Mouse (Mus musculus): Measurements from ENCODE around the gene Zfhx3. TPM values are rescaled to one million over a fixed set of nuclear protein-coding genes. Genes with fewer than 3 reads are reported as not detected.

Zfhx3 gene
- polyA plus RNA-seq, 1 experiment from 2014 or later, result 34.7 TPM

DNA sequence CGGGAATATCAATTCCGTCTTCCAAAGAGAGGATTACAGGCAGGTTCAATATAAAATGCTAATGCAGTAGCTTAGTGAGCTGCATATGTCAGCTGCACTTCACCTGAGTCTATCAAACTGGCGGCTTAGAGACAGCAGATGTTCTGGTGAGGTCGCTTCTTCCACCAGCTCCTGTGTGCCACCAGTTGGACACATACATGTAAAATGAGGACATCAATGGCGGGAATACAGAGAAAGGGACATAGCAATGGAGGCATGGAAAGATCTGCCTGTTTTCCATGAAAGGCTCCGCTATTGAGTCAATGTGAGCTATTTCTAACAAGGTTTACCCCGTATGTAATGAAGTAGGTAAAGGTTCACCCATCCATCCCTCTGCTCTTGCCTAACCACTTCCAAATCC lies 587.0 kb downstream of the Zfhx3 start:
- ATAC-seq (ENCODE audit: low FRiP score), result no peak
- Histone ChIP-seq H3K4me2 (replicated peaks) (no peak overlapping the region), H3K36me3 (replicated peaks; ENCODE audit: control insufficient read depth, insufficient read depth) (no peaks in the 10 kb centered on the region), H3K4me1 (replicated peaks; ENCODE audit: control insufficient read depth, insufficient read depth, low read length) (no peaks in the 10 kb centered on the region), H3K27ac (no peak overlapping the region), H3K4me3 (replicated peaks; ENCODE audit: low read length) (no peak overlapping the region), H3K9me3 (ENCODE audit: control insufficient read depth, low read length) (no peaks in the 10 kb centered on the region), H3K27me3 (ENCODE audit: control insufficient read depth, insufficient read depth, low read length) (no peaks in the 10 kb centered on the region; the same call in none of the 2 replicates), H3K9ac (no peak overlapping the region)
- 79% methylated on average over 7 of the region's 7 CpGs for WGBS
- DNase-seq (ENCODE audit: low spot score), result no peak

GRCm38 (mm10) chr8:108535121-108535876 lies 592.9 kb downstream of the Zfhx3 start:
- H3K4me2 ChIP-seq (replicated peaks), result peak overlapping the region; percentile 56
- WGBS, result 47% methylated on average over 16 of the region's 16 CpGs
- H3K9me3 ChIP-seq (ENCODE audit: control insufficient read depth, low read length), result no peaks in the 10 kb centered on the region
- DNase-seq (ENCODE audit: low spot score) (peak; percentile 53), ATAC-seq (ENCODE audit: low FRiP score) (peak; percentile 75; the same call in 1 of the 2 replicates)
- H3K27me3 ChIP-seq (ENCODE audit: control insufficient read depth, insufficient read depth, low read length), result no peaks in the 10 kb centered on the region; the same call in 1 of the 2 replicates
- peak overlapping the region; percentile 60 for H3K9ac ChIP-seq
- H3K27ac ChIP-seq, result peak overlapping the region; percentile 88
- H3K36me3 ChIP-seq (replicated peaks; ENCODE audit: control insufficient read depth, insufficient read depth), result no peaks in the 10 kb centered on the region
- peaks cover 31% of the 10 kb centered on the region; the same call in 1 of the 2 replicates for H3K4me1 ChIP-seq (replicated peaks; ENCODE audit: control insufficient read depth, insufficient read depth, low read length)
- peak overlapping the region; percentile 32 for H3K4me3 ChIP-seq (replicated peaks; ENCODE audit: low read length)

- H3K27me3 ChIP-seq (ENCODE audit: control insufficient read depth, insufficient read depth, low read length), result no peaks in the 10 kb centered on the region; the same call in 1 of the 2 replicates
- 57% methylated on average over 7 of the region's 7 CpGs for WGBS
- DNase-seq (ENCODE audit: low spot score) (peak; percentile 35), ATAC-seq (ENCODE audit: low FRiP score) (no peak)
- peak overlapping the region; percentile 56 for H3K4me2 ChIP-seq (replicated peaks)
- H3K27ac ChIP-seq, result peak overlapping the region; percentile 88
- H3K36me3 ChIP-seq (replicated peaks; ENCODE audit: control insufficient read depth, insufficient read depth), result no peaks in the 10 kb centered on the region
- H3K4me1 ChIP-seq (replicated peaks; ENCODE audit: control insufficient read depth, insufficient read depth, low read length), result peaks cover 31% of the 10 kb centered on the region; the same call in 1 of the 2 replicates
- peak overlapping the region; percentile 32 for H3K4me3 ChIP-seq (replicated peaks; ENCODE audit: low read length)
- H3K9me3 ChIP-seq (ENCODE audit: control insufficient read depth, low read length), result no peaks in the 10 kb centered on the region
- peak overlapping the region; percentile 60 for H3K9ac ChIP-seq
Observed at GRCm38 (mm10) chr8:108536186-108536585, 593.7 kb downstream of the Zfhx3 start.

- ATAC-seq (ENCODE audit: low FRiP score) (no peak), DNase-seq (ENCODE audit: low spot score) (peak; percentile 65)
- 33% methylated on average over 15 of the region's 15 CpGs for WGBS
- Histone ChIP-seq H3K4me1 (replicated peaks; ENCODE audit: control insufficient read depth, insufficient read depth, low read length) (peaks cover 31% of the 10 kb centered on the region; the same call in 1 of the 2 replicates), H3K27me3 (ENCODE audit: control insufficient read depth, insufficient read depth, low read length) (no peaks in the 10 kb centered on the region; the same call in 1 of the 2 replicates), H3K27ac (peak overlapping the region; percentile 88), H3K4me3 (replicated peaks; ENCODE audit: low read length) (peak overlapping the region; percentile 32), H3K9ac (peak overlapping the region; percentile 60), H3K36me3 (replicated peaks; ENCODE audit: control insufficient read depth, insufficient read depth) (no peaks in the 10 kb centered on the region), H3K4me2 (replicated peaks) (peak overlapping the region; percentile 56), H3K9me3 (ENCODE audit: control insufficient read depth, low read length) (no peaks in the 10 kb centered on the region)
Observed at GRCm38 (mm10) chr8:108536911-108537351, 594.5 kb downstream of the Zfhx3 start.

GRCm38 (mm10) chr8:108537686-108538551 lies 595.5 kb downstream of the Zfhx3 start:
- Histone ChIP-seq H3K4me3 (replicated peaks; ENCODE audit: low read length) (peak overlapping the region; percentile 32), H3K9ac (peak overlapping the region; percentile 60), H3K4me1 (replicated peaks; ENCODE audit: control insufficient read depth, insufficient read depth, low read length) (peaks cover 31% of the 10 kb centered on the region; the same call in 1 of the 2 replicates), H3K4me2 (replicated peaks) (peak overlapping the region; percentile 56), H3K9me3 (ENCODE audit: control insufficient read depth, low read length) (no peaks in the 10 kb centered on the region), H3K36me3 (replicated peaks; ENCODE audit: control insufficient read depth, insufficient read depth) (no peaks in the 10 kb centered on the region), H3K27me3 (ENCODE audit: control insufficient read depth, insufficient read depth, low read length) (no peaks in the 10 kb centered on the region), H3K27ac (peak overlapping the region; percentile 88)
- peak; percentile 72; the same call in 1 of the 2 replicates for ATAC-seq (ENCODE audit: low FRiP score)
- 39% methylated on average over 25 of the region's 25 CpGs for WGBS
- DNase-seq (ENCODE audit: low spot score), result peak; percentile 69

DNA sequence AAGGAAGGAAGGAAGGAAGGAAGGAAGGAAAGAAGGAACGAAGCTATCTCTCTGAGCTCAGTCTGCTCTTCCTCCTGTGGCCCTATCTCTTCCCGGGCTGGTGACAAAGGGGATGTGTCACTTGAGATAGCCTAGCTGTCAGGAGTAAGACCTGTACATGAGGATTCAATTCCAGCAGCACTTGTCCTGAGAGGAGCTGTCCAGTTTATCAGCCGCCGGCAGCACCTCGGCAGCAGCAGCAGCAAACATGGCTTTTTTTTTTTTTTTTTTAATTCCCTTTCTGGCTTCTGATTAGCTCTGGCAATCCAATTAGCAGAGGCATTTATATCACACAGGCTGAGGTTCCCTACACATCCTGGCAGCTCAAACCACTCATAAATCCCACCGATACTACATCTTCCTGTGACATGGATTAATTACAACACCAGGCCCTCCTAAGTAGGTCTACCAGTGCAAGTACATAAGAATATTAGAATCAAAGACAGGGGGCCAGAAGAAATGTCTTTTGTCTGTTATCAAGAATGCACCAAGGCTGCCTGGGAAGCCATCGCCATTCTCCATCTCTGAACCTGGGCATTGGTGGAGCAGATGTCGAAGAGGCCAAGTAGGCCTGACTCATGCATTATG lies 596.6 kb downstream of the Zfhx3 start:
- DNase-seq (ENCODE audit: low spot score) (no peak), ATAC-seq (ENCODE audit: low FRiP score) (no peak)
- peaks cover 31% of the 10 kb centered on the region; the same call in 1 of the 2 replicates for H3K4me1 ChIP-seq (replicated peaks; ENCODE audit: control insufficient read depth, insufficient read depth, low read length)
- H3K4me3 ChIP-seq (replicated peaks; ENCODE audit: low read length), result no peak overlapping the region
- H3K36me3 ChIP-seq (replicated peaks; ENCODE audit: control insufficient read depth, insufficient read depth), result no peaks in the 10 kb centered on the region
- 46% methylated on average over 8 of the region's 8 CpGs for WGBS
- peak overlapping the region; percentile 88 for H3K27ac ChIP-seq
- H3K4me2 ChIP-seq (replicated peaks), result peak overlapping the region; percentile 56
- H3K9me3 ChIP-seq (ENCODE audit: control insufficient read depth, low read length), result no peaks in the 10 kb centered on the region
- peak overlapping the region; percentile 24 for H3K9ac ChIP-seq
- no peaks in the 10 kb centered on the region for H3K27me3 ChIP-seq (ENCODE audit: control insufficient read depth, insufficient read depth, low read length)

DNA sequence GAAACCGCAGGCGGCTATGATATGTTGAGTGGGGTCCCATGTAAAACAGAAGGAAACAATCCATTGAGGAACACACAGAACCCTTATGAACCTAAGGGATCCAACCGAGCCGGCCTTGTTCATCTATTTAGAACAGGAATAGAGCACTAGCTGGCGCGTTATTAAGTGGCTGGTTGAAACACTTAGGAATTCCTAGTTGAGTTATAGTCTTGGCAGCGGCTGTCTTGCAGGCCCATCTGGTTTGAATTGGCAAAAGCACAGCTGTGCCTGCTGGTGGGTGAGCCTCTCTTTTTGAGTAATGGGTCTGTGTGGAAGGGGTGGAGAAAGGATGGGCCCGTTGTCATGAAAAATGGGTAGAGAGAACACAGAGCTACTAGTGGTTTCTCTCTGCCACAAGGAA lies 610.1 kb downstream of the Zfhx3 start:
- Histone ChIP-seq H3K27me3 (ENCODE audit: control insufficient read depth, insufficient read depth, low read length) (no peaks in the 10 kb centered on the region), H3K9ac (no peak overlapping the region), H3K36me3 (replicated peaks; ENCODE audit: control insufficient read depth, insufficient read depth) (no peaks in the 10 kb centered on the region), H3K4me2 (replicated peaks) (no peak overlapping the region), H3K9me3 (ENCODE audit: control insufficient read depth, low read length) (no peaks in the 10 kb centered on the region), H3K27ac (no peak overlapping the region), H3K4me1 (replicated peaks; ENCODE audit: control insufficient read depth, insufficient read depth, low read length) (no peaks in the 10 kb centered on the region), H3K4me3 (replicated peaks; ENCODE audit: low read length) (no peak overlapping the region)
- no peak for ATAC-seq (ENCODE audit: low FRiP score)
- WGBS, result 76% methylated on average over 8 of the region's 8 CpGs
- DNase-seq (ENCODE audit: low spot score), result no peak

- H3K36me3 ChIP-seq (replicated peaks; ENCODE audit: control insufficient read depth, insufficient read depth), result no peaks in the 10 kb centered on the region
- ATAC-seq (ENCODE audit: low FRiP score), result no peak
- no peak overlapping the region for H3K9ac ChIP-seq
- H3K4me2 ChIP-seq (replicated peaks), result no peak overlapping the region
- no peaks in the 10 kb centered on the region for H3K9me3 ChIP-seq (ENCODE audit: control insufficient read depth, low read length)
- H3K4me3 ChIP-seq (replicated peaks; ENCODE audit: low read length), result no peak overlapping the region
- H3K27me3 ChIP-seq (ENCODE audit: control insufficient read depth, insufficient read depth, low read length), result no peaks in the 10 kb centered on the region
- no peak overlapping the region for H3K27ac ChIP-seq
- no peaks in the 10 kb centered on the region for H3K4me1 ChIP-seq (replicated peaks; ENCODE audit: control insufficient read depth, insufficient read depth, low read length)
- DNase-seq (ENCODE audit: low spot score), result no peak
- 54% methylated on average over 11 of the region's 11 CpGs for WGBS
Observed at GRCm38 (mm10) chr8:108553808-108554577, 611.5 kb downstream of the Zfhx3 start.

Data from hindbrain, embryonic 14.5 days (tissue).